Mouse (Mus musculus) stomach, embryonic 16.5 days (tissue): Measurements from ENCODE around the gene Atp1b3. TPM values are rescaled to one million over a fixed set of nuclear protein-coding genes. Genes with fewer than 3 reads are reported as not detected.
"Not testable (repeated sequence)": the region's sequence is repeated elsewhere in the genome, so short reads cannot be mapped to it uniquely, and the experiment has no call there.

Experiments used
- ATAC-seq: fragments of 200-750 bp; cut with Nextera tagmentation; 2 replicates; pipeline ENCODE4 v1.8.0; 2017; ENCODE audit warnings: moderate number of reproducible peaks, moderate TSS enrichment; ENCODE audit not compliant: insufficient read depth, low FRiP score
- H3K27ac ChIP-seq: fragments of 300-500 bp; sonication (generic); 2 replicates; pipeline ENCODE4 v1.5.1; 2014; ENCODE audit warnings: low read length
- H3K27me3 ChIP-seq: fragments of 300-500 bp; sonication (generic); 2 replicates; pipeline ENCODE4 v1.6.1; 2014; ENCODE audit warnings: low read length, control low read depth, mixed read lengths; ENCODE audit not compliant: control insufficient read depth, insufficient read depth
- H3K36me3 ChIP-seq: fragments of 300-500 bp; sonication (generic); 2 replicates; pipeline ENCODE4 v1.6.1; 2014; ENCODE audit warnings: low read length; ENCODE audit not compliant: control insufficient read depth, insufficient read depth
- H3K4me1 ChIP-seq: fragments of 300-500 bp; sonication (generic); 2 replicates; pipeline ENCODE4 v1.6.1; 2014; ENCODE audit warnings: low read length, control low read depth, mixed read lengths; ENCODE audit not compliant: control insufficient read depth, insufficient read depth
- H3K4me2 ChIP-seq: fragments of 300-500 bp; sonication (generic); 2 replicates; pipeline ENCODE4 v1.6.1; 2014; ENCODE audit warnings: low read depth, low read length, mixed read lengths
- H3K4me3 ChIP-seq: fragments of 300-500 bp; sonication (generic); replicated peaks from 2 replicates; pipeline ENCODE4 v1.5.1; 2014; ENCODE audit warnings: mild to moderate bottlenecking, low read length
- H3K9ac ChIP-seq: fragments of 300-500 bp; sonication (generic); 2 replicates; pipeline ENCODE4 v1.6.1; 2014; ENCODE audit warnings: low read length
- H3K9me3 ChIP-seq: fragments of 300-500 bp; sonication (generic); replicated peaks from 2 replicates; pipeline ENCODE4 v1.6.1; 2016; ENCODE audit warnings: low read length, control low read depth; ENCODE audit not compliant: control insufficient read depth
- WGBS: fragments of 180-500 bp; shearing (Covaris S2); extraction: QIAGEN DNeasy Blood & Tissue Kit; methylation state at CpG from one replicate; pipeline ENCODE4 v1.1.7; 2014; 5-methylcytosine and 5-hydroxymethylcytosine counted together
- polyA plus RNA-seq: library from polyadenylated mRNA; unstranded; fragments of >200 nt; fragmentation: Nextera tagmentation; extraction: Ambion mirVana; gene quantifications from 2 replicates; pipeline ENCODE4 v1.2.1, GENCODE M21; 2015

Atp1b3 gene
- polyA plus RNA-seq, 1 experiment from 2014 or later: 165 TPM

DNA sequence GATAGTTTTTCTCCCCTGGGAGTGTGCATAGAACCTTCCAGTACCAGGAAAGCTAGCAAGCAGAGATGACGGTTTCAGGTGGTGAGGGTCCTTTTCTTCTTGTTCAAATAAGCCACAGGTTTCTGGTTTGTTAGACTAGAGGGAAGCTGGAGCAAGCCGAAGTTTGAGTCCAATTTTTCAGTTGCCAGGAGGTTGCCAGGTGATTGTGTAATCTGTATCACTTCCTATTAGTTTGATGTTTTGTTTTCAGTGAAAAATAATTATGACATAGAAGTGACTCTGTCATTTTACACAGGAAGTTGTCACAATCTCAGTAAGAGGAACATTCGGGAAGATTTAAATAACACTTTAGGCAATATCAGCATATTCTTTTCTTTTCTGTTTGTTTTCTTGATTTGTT lies 11.6 kb upstream of the Atp1b3 start:
- no peak overlapping the region for H3K4me2 ChIP-seq
- 66% methylated on average over 3 of the region's 3 CpGs for WGBS
- no peaks in the 10 kb centered on the region for H3K4me1 ChIP-seq
- H3K4me3 ChIP-seq: no peak overlapping the region
- no peak overlapping the region for H3K9ac ChIP-seq
- no peak overlapping the region for H3K27ac ChIP-seq
- no peaks in the 10 kb centered on the region for H3K9me3 ChIP-seq
- no peaks in the 10 kb centered on the region for H3K27me3 ChIP-seq
- no peak for ATAC-seq
- H3K36me3 ChIP-seq: no peaks in the 10 kb centered on the region

DNA sequence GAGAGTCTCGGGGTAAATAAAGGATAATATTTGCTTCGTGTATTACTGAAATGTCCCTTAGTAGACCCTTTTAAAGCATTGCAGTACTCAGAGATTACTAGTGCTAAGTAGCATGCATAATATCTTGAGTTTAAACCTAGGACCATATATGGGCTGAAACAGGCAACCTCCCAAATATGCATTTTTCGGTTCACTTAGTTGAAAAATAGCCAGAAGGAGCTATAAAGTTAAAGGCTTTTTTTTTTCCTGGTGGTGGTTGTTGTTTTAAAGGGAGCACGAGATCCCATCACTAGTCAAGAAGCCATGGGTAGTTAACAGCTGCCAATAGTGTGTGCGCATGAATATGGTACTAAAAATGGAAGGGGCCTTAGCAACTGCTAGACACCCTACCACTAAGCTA lies 6.8 kb upstream of the Atp1b3 start:
- Histone ChIP-seq H3K4me1 (no peaks in the 10 kb centered on the region), H3K9ac (no peak overlapping the region), H3K27me3 (no peaks in the 10 kb centered on the region), H3K27ac (no peak overlapping the region), H3K4me3 (no peak overlapping the region), H3K36me3 (no peaks in the 10 kb centered on the region), H3K4me2 (no peak overlapping the region), H3K9me3 (no peaks in the 10 kb centered on the region; the same call in 1 of the 2 replicates)
- ATAC-seq: no peak; the same call in 1 of the 2 replicates
- WGBS: 61% methylated on average over 5 of the region's 5 CpGs

DNA sequence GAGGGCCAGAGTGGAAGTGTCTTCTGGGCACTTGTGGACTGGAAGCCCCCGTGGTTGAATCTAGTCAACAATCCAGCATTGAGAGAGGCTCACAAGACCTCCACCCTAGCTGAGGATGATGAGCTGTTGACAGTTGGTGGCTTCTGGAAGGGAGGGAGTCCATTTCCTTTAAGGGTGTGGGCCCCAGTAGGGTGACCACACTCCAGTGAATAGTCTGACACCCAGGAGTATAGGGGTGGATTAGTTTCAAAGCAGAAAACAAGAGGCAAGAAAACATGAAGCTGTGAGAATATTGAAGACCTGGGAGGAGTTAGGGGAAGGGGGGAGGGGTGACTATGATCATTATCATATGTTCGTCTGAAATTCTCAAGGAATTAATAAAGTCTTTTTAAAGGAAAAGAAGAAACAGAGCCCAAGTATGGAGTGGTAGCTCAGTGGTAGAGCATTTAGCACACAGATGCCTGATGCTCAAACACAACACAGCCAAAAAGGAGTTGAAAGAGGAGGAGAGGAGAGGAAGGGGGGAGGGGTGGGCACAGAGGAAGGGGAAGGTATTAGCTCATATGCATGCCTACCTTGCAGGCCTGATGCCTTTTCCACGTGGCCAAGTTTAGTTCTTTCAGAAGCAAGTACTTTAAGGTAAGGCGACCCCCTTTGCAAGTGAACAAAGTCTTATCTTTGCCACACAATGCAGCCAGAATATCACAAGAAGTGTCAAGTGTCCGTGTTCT lies 5.6 kb upstream of the Atp1b3 start:
- Histone ChIP-seq H3K27ac (no peak overlapping the region), H3K9ac (no peak overlapping the region), H3K9me3 (no peaks in the 10 kb centered on the region; the same call in 1 of the 2 replicates), H3K4me3 (no peak overlapping the region), H3K4me1 (peaks cover 3% of the 10 kb centered on the region; the same call in 1 of the 2 replicates), H3K4me2 (no peak overlapping the region), H3K36me3 (no peaks in the 10 kb centered on the region), H3K27me3 (no peaks in the 10 kb centered on the region)
- WGBS: 53% methylated on average over 5 of the region's 5 CpGs
- no peak for ATAC-seq

DNA sequence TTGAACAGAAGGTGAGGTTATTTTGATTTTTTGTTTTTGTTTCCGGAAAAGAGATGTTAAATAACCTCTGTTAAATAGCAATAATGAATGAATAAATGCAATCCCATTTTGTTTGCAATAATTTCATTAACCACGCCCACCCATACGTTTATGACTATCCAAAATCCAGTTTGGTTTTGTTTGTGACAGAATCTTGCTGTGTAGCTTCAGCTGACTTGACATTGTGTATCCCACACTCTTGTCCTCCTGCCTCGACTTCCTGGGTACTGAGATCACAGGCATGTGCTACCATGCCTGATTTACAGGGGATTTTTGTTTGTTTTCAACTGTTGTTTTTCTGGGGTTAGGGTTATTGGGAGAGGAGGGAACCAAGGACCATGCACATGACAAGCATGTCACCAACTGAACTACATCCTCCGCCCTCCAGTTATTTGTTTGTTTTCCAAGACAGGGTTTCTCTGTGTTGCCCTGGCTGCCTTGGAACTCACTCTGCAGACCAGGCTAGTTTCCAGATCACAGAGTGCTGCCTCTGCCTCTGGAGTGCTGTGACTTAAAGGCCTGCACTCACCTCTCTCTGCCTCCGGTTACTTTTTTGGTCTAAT lies 1.1 kb upstream of the Atp1b3 start:
- Histone ChIP-seq H3K9me3 (no peaks in the 10 kb centered on the region; the same call in 1 of the 2 replicates), H3K27ac (no peak overlapping the region), H3K4me1 (peaks cover 21% of the 10 kb centered on the region), H3K9ac (no peak overlapping the region), H3K27me3 (no peaks in the 10 kb centered on the region), H3K4me2 (no peak overlapping the region), H3K4me3 (no peak overlapping the region), H3K36me3 (no peaks in the 10 kb centered on the region)
- WGBS: 58% methylated on average over 6 of the region's 6 CpGs
- no peak for ATAC-seq

DNA sequence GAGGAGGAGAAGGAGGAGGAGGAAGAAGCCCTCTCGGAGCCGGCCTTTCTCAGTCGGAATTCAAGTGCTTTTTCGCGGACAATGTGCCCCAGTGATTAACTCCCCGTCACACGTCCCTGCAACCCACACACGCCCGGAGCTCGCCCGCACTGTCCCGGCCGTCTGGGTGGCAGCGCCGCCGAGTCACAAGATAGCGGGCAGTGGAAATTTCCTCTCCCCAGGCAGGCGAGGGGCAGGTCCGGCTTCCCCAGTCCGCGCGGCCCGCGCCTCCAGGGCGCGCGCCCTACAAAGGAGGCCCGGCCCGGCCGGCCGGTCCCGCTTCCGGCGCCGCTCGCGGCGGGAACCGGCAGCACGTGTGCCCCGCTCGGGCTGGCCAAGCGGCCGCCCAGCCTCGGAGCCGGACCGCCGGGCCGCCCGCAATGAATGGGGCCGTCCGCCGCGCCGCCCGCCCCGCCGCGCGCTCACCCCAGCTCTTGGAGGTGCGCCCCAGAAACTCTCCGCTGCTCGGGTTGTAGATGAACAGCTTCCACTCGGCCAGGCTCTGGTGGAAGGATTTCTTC lies 581 bp downstream of the Atp1b3 start:
- H3K9me3 ChIP-seq: no peaks in the 10 kb centered on the region; the same call in 1 of the 2 replicates
- peak overlapping the region; percentile 85 for H3K9ac ChIP-seq
- peak; percentile 63 for ATAC-seq
- H3K4me3 ChIP-seq: peak overlapping the region; percentile 87
- peaks cover 21% of the 10 kb centered on the region for H3K4me1 ChIP-seq
- H3K36me3 ChIP-seq: no peaks in the 10 kb centered on the region
- under 1% methylated on average over 63 of the region's 64 CpGs for WGBS
- H3K27me3 ChIP-seq: no peaks in the 10 kb centered on the region
- H3K27ac ChIP-seq: peak overlapping the region; percentile 96
- peak overlapping the region; percentile 87 for H3K4me2 ChIP-seq

DNA sequence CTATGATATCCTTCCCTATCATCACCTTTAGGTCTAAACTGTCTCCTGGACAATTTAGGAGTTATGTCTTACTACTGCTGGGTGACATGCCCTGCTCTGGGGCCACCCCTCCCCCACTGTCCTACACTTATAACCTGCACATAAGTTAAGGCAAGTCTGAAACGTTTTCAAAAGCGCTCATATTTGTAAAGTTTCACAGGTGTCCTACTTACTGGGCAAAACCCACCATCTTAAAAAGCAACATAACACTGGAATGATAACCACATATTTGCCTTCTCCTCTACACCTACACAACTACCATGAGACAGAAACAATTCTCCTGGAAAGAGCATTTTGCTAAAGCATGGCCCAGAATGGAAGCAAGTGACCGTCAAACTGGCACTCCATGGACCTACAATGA lies 4.2 kb downstream of the Atp1b3 start:
- Histone ChIP-seq H3K4me2 (no peak overlapping the region), H3K4me1 (peaks cover 18% of the 10 kb centered on the region)
- WGBS: 88% methylated on average over 3 of the region's 3 CpGs

DNA sequence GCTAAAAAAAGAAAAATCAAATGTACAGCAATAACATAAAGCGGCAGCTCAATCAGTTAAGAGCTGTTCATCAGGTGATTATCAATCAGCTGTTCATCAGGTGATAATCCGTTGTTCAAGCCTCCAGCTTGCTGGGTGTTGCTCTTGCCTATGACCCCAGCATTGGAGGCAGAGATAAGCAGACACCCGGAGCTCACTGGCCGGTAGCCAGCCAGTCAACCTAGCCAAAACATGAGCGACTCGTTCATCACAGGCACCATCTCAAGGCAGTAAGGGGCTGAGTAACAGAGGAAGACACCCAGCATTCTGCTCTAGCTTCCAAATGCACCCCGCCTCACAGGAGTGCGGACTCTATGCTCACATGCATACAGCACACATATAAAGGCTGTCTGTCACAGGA lies 10.4 kb downstream of the Atp1b3 start:
- H3K4me2 ChIP-seq: no peak overlapping the region
- no peaks in the 10 kb centered on the region for H3K27me3 ChIP-seq
- H3K27ac ChIP-seq: no peak overlapping the region
- 60% methylated on average over 8 of the region's 8 CpGs for WGBS
- H3K4me3 ChIP-seq: no peak overlapping the region
- ATAC-seq: no peak
- no peaks in the 10 kb centered on the region for H3K36me3 ChIP-seq
- no peak overlapping the region for H3K9ac ChIP-seq
- H3K4me1 ChIP-seq: peaks cover 10% of the 10 kb centered on the region; the same call in 1 of the 2 replicates
- H3K9me3 ChIP-seq: no peaks in the 10 kb centered on the region

More for the DNA sequence above, 4.2 kb downstream of the Atp1b3 start:
- Histone ChIP-seq H3K9me3 (no peaks in the 10 kb centered on the region), H3K4me3 (no peak overlapping the region), H3K9ac (no peak overlapping the region), H3K36me3 (no peaks in the 10 kb centered on the region), H3K27me3 (no peaks in the 10 kb centered on the region), H3K27ac (no peak overlapping the region)
- no peak for ATAC-seq

DNA sequence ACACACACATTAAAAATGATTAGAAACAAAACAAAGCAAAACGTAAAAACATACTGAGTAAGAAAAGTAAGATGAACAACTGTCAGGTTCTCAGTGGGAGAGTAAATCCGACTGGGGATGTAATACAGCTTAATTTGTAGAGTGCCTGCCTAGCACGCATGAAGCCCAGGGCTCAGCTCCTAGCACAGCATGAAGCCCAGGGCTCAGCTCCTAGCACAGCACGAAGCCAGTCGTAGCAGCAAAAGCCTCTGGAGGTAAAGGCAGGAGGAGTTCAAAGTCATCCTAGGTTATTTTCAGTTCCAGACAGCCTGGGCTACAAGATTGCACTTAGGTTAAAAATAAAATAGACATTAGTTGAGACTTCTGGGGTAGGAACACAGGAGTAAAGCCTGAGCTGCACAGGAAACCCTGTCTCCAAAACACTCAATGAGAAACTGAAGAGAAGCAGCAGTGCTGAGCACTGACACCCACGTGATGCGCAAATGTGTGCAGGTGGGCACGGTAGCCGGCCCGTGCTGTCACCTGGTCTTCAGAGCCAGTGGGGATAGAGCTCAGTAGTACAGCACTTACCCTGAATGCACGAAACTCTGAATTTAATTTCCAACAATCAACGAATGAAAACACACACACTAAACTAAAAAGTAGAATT lies 11.0 kb downstream of the Atp1b3 start:
- 89% methylated on average over 12 of the region's 12 CpGs for WGBS
- peaks cover 10% of the 10 kb centered on the region; the same call in 1 of the 2 replicates for H3K4me1 ChIP-seq
- ATAC-seq: no peak
- no peak overlapping the region for H3K9ac ChIP-seq
- H3K9me3 ChIP-seq: no peaks in the 10 kb centered on the region
- H3K36me3 ChIP-seq: no peaks in the 10 kb centered on the region
- H3K4me2 ChIP-seq: no peak overlapping the region
- H3K4me3 ChIP-seq: no peak overlapping the region
- no peaks in the 10 kb centered on the region for H3K27me3 ChIP-seq
- no peak overlapping the region for H3K27ac ChIP-seq

DNA sequence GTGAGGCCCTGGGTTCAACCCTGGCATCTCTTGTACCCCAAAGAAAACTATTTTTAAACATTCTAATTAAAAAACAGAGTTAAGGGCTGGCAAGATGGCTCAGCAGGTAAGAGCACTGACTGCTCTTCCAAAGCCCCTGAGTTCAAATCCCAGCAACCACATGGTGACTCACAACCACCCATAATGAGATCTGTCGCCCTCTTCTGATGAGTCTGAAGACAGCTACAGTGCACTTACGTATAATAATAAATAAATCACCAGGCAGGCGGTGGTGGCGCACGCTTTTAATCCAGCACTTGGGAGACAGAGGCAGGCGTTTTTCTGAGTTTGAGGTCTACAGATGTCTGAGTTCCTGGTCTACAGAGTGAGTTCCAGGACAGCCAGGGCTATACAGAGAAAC lies 12.5 kb downstream of the Atp1b3 start:
- H3K27ac ChIP-seq, ATAC-seq, H3K36me3 ChIP-seq, H3K9me3 ChIP-seq, H3K4me3 ChIP-seq, H3K4me2 ChIP-seq, H3K27me3 ChIP-seq, H3K9ac ChIP-seq: not testable (repeated sequence)
- WGBS: 87% methylated on average over 6 of the region's 6 CpGs
- peaks cover 10% of the 10 kb centered on the region; the same call in 1 of the 2 replicates for H3K4me1 ChIP-seq
